Mouse (Mus musculus) embryonic facial prominence, embryonic 11.5 days (tissue): Measurements from ENCODE around the gene Rai14. TPM values are rescaled to one million over a fixed set of nuclear protein-coding genes. Genes with fewer than 3 reads are reported as not detected.
A peak's percentile ranks its signal among the peaks of the same experiment; 100 is the strongest.

Experiments
- ATAC-seq: fragments of 200-750 bp; cut with Nextera tagmentation; replicated peaks from 2 replicates; pipeline ENCODE4 v1.8.0; 2017; ENCODE audit warnings: low read depth; ENCODE audit not compliant: insufficient number of reproducible peaks, low FRiP score, low TSS enrichment
- DNase-seq: peaks from one replicate; pipeline ENCODE4 v3.0.0-alpha.2; 2015; ENCODE audit warnings: low spot score
- H3K27ac ChIP-seq: fragments of 300-500 bp; sonication (generic); replicated peaks from 2 replicates; pipeline ENCODE4 v1.5.1; 2014; ENCODE audit warnings: mild to moderate bottlenecking, low read depth, low read length, control low read depth
- H3K27me3 ChIP-seq: fragments of 300-500 bp; sonication (generic); 2 replicates; pipeline ENCODE4 v1.6.1; 2014; ENCODE audit warnings: mild to moderate bottlenecking, low read length, moderate library complexity, mixed read lengths; ENCODE audit not compliant: control insufficient read depth, insufficient read depth
- H3K36me3 ChIP-seq: fragments of 300-500 bp; sonication (generic); replicated peaks from 2 replicates; pipeline ENCODE4 v1.6.1; 2014; ENCODE audit warnings: low read depth, mild to moderate bottlenecking, low read length, moderate library complexity, mixed read lengths; ENCODE audit not compliant: control insufficient read depth, insufficient read depth
- H3K4me1 ChIP-seq: fragments of 300-500 bp; sonication (generic); 2 replicates; pipeline ENCODE4 v1.6.1; 2014; ENCODE audit warnings: low read length, mixed read lengths; ENCODE audit not compliant: control insufficient read depth, insufficient read depth
- H3K4me2 ChIP-seq: fragments of 300-500 bp; sonication (generic); 2 replicates; pipeline ENCODE4 v1.6.1; 2014; ENCODE audit warnings: low read depth, mild to moderate bottlenecking, control low read depth, low read length, moderate library complexity
- H3K4me3 ChIP-seq: fragments of 300-500 bp; sonication (generic); 2 replicates; pipeline ENCODE4 v1.5.1; 2014; ENCODE audit warnings: low read depth, low read length, control low read depth
- H3K9ac ChIP-seq: fragments of 300-500 bp; sonication (generic); replicated peaks from 2 replicates; pipeline ENCODE4 v1.6.1; 2014; ENCODE audit warnings: mild to moderate bottlenecking, control low read depth, low read length
- H3K9me3 ChIP-seq: fragments of 300-500 bp; sonication (generic); replicated peaks from 2 replicates; pipeline ENCODE4 v1.6.1; 2016; ENCODE audit warnings: mild to moderate bottlenecking, low read length, inconsistent platforms, mixed read lengths; ENCODE audit not compliant: control insufficient read depth
- WGBS: fragments of 180-500 bp; shearing (Covaris S2); extraction: QIAGEN DNeasy Blood & Tissue Kit; methylation state at CpG from one replicate; pipeline ENCODE4 v1.1.7; 2014; 5-methylcytosine and 5-hydroxymethylcytosine counted together
- polyA plus RNA-seq: library from polyadenylated mRNA; unstranded; fragments of >200 nt; fragmentation: Nextera tagmentation; extraction: Ambion mirVana; gene quantifications from 2 replicates; pipeline ENCODE4 v1.2.1, GENCODE M21; 2014

Rai14 gene
- polyA plus RNA-seq, 1 experiment from 2014 or later = 92.0 TPM

DNA sequence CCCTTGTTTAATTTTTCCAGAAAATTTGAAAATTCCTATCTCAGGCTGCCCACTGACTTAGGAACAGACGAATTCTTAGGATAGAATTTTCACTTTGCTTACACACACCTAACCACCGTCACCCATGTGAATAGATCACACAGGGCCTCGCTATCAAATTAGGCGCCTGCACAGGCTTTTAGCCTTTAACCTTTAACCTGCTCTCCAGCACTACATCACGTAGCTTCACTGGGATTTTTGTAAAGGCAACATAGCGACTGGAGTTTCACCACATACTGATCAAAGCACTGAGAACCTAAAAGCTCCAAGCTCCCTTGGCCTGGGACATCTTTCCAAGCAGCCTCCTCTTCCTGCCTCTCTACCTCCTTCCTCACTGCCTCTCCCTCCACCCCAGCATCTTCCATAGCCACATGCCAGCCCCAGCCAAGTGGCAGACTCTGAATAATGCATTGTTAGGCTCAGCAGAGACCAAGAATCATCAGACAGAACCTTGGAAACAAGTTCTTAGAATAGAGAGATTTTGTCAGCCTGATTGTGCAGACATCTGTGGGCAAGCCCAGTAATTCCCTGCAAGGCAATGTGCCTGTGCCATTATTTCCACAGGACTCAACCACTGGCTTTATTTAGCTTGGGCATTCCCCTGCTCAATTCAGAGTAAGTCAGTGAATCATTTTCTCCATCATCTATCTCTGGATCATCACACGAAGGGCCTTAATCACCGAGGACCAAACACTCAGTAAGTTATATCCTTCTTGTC lies 17.8 kb downstream of the Rai14 start:
- WGBS = 55% methylated on average over 8 of the region's 8 CpGs
- DNase-seq (no peak), ATAC-seq (no peak)
- H3K4me1 ChIP-seq = no peaks in the 10 kb centered on the region; the same call in 1 of the 2 replicates
- no peak overlapping the region for H3K4me3 ChIP-seq
- H3K9me3 ChIP-seq = no peaks in the 10 kb centered on the region
- no peak overlapping the region for H3K27ac ChIP-seq
- H3K9ac ChIP-seq = no peak overlapping the region
- H3K4me2 ChIP-seq = no peak overlapping the region
- H3K27me3 ChIP-seq = no peaks in the 10 kb centered on the region
- no peaks in the 10 kb centered on the region for H3K36me3 ChIP-seq

GRCm38 (mm10) chr15:10692627-10693026 lies 21.8 kb downstream of the Rai14 start:
- no peak overlapping the region for H3K4me2 ChIP-seq
- 72% methylated on average over 4 of the region's 4 CpGs for whole genome bisulfite sequencing
- no peaks in the 10 kb centered on the region for H3K9me3 ChIP-seq
- H3K9ac ChIP-seq = no peak overlapping the region
- H3K27ac ChIP-seq = no peak overlapping the region
- no peaks in the 10 kb centered on the region for H3K4me1 ChIP-seq
- no peaks in the 10 kb centered on the region for H3K36me3 ChIP-seq
- H3K27me3 ChIP-seq = no peaks in the 10 kb centered on the region
- ATAC-seq (no peak), DNase-seq (no peak)
- no peak overlapping the region for H3K4me3 ChIP-seq

DNA sequence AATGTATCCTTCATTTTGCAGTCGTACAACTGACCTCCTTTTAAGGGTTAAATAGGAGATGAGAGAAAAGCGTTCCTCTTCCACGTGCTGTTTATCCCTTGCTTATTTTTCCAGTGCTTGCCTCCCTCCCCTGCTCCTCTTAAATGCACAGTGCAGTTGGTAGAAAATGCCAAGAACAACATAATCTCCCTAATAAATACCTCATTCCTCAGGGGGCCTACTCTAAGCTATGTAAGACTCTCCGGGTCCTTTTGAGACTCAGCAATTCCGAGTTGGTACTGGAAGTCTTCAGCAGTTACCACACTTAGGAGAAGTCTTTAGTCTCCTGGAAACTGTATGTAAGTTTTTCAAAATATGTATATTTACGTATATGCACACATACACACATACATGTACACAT lies 22.9 kb downstream of the Rai14 start:
- no peaks in the 10 kb centered on the region for H3K4me1 ChIP-seq
- H3K4me3 ChIP-seq = no peak overlapping the region
- no peaks in the 10 kb centered on the region for H3K36me3 ChIP-seq
- no peak overlapping the region for H3K4me2 ChIP-seq
- no peaks in the 10 kb centered on the region for H3K9me3 ChIP-seq
- ATAC-seq (no peak), DNase-seq (no peak)
- no peaks in the 10 kb centered on the region for H3K27me3 ChIP-seq
- WGBS = 56% methylated on average over 6 of the region's 6 CpGs
- H3K9ac ChIP-seq = no peak overlapping the region
- H3K27ac ChIP-seq = no peak overlapping the region

DNA sequence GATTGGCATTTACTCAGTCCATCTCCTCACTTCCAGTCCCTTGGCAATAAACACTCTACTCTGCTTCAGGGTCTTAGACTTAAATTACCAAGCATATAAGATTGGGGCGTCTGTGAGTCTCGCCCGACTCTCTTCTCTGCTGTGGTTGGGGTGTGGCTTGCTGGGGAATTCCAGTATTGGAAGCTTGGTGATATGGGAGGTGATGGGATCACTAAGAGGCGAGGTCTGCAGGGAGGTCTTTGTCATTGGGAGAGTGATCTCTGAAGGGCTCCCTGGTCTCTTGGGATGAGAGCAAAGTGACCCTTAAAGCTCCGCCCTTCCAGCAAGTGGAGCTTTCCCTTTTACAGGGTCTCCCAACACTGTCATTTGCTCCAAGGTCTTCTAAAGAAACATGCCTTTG lies 23.5 kb downstream of the Rai14 start:
- H3K4me3 ChIP-seq = no peak overlapping the region
- no peaks in the 10 kb centered on the region for H3K36me3 ChIP-seq
- H3K9me3 ChIP-seq = no peaks in the 10 kb centered on the region
- H3K9ac ChIP-seq = no peak overlapping the region
- DNase-seq = no peak
- no peaks in the 10 kb centered on the region for H3K27me3 ChIP-seq
- WGBS = 86% methylated on average over 5 of the region's 5 CpGs
- H3K4me2 ChIP-seq = no peak overlapping the region
- no peak overlapping the region for H3K27ac ChIP-seq
- no peaks in the 10 kb centered on the region for H3K4me1 ChIP-seq
- ATAC-seq = no peak

GRCm38 (mm10) chr15:10690219-10690618 lies 24.2 kb downstream of the Rai14 start:
- 70% methylated on average over 13 of the region's 13 CpGs for WGBS
- Histone ChIP-seq H3K4me1 (no peaks in the 10 kb centered on the region), H3K36me3 (no peaks in the 10 kb centered on the region)

DNA sequence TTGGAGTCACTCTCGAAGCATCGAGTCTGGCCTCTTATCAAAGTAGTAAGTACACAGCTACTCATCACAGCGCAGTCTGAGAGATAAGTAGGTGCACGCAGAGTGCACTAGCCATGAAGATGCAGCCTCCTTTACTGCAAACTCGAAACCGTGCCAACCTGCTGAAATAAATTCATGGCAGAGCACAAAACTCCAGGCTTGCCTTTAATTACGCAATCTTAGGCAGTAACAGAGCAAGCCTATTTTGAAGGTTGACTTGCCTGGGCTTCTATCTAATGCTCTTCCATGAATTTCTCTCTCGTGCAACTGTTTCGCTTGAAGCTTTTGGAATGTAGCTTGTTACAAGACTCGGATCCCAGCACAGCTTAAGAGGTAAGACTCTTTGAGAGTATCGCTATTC lies 25.1 kb downstream of the Rai14 start:
- no peak for ATAC-seq
- no peaks in the 10 kb centered on the region for H3K36me3 ChIP-seq
- DNase-seq = no peak
- no peaks in the 10 kb centered on the region for H3K9me3 ChIP-seq
- no peaks in the 10 kb centered on the region for H3K27me3 ChIP-seq
- no peak overlapping the region for H3K9ac ChIP-seq
- no peak overlapping the region for H3K4me3 ChIP-seq
- no peaks in the 10 kb centered on the region for H3K4me1 ChIP-seq
- H3K27ac ChIP-seq = no peak overlapping the region
- 94% methylated on average over 11 of the region's 11 CpGs for WGBS
- no peak overlapping the region for H3K4me2 ChIP-seq

More at GRCm38 (mm10) chr15:10690219-10690618, 24.2 kb downstream of the Rai14 start:
- DNase-seq (peak; percentile 16), ATAC-seq (no peak)
- Histone ChIP-seq H3K27me3 (no peaks in the 10 kb centered on the region), H3K9me3 (no peaks in the 10 kb centered on the region), H3K27ac (no peak overlapping the region), H3K4me2 (no peak overlapping the region), H3K4me3 (no peak overlapping the region), H3K9ac (no peak overlapping the region)

- Histone ChIP-seq H3K4me2 (no peak overlapping the region), H3K27ac (no peak overlapping the region), H3K9ac (no peak overlapping the region), H3K9me3 (no peaks in the 10 kb centered on the region), H3K4me3 (no peak overlapping the region), H3K4me1 (no peaks in the 10 kb centered on the region), H3K36me3 (no peaks in the 10 kb centered on the region), H3K27me3 (no peaks in the 10 kb centered on the region)
- ATAC-seq (no peak), DNase-seq (no peak)
- 71% methylated on average over 5 of the region's 5 CpGs for WGBS
These were observed 25.7 kb downstream of the Rai14 start for GRCm38 (mm10) chr15:10688686-10689085.

- Histone ChIP-seq H3K36me3 (no peaks in the 10 kb centered on the region), H3K9ac (no peak overlapping the region), H3K4me2 (no peak overlapping the region), H3K27ac (no peak overlapping the region), H3K27me3 (no peaks in the 10 kb centered on the region), H3K4me3 (no peak overlapping the region), H3K9me3 (no peaks in the 10 kb centered on the region), H3K4me1 (no peaks in the 10 kb centered on the region)
- ATAC-seq (no peak), DNase-seq (no peak)
- WGBS = 60% methylated on average over 7 of the region's 7 CpGs
These were observed 27.1 kb downstream of the Rai14 start for GRCm38 (mm10) chr15:10687365-10687764.
